Comparison of ENCODE assay signal across 18 mouse cellular contexts in the genomic region with DNA sequence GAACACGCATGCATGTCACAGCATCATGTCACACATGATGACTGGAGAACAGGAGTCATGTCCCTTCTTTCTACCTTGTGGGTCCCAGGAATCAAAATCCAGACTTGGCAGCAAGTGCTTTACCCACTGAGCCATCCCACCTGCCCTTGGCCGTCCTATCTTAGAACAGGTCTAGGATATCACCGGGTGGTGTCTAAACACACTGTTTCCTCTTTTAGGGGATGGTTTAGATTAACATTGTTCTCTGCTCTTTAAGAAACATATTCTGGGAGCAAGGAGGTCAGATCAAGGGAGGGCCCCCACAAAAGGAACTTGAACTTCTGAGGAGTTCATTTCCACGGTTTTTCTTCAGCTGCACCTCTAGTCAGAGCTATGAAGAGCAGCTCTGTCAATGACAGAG.
"Had no signal": no experiment of that assay in that cellular context is flagged by ENCODE, and none has a peak within 500 bp of the region (broad histone marks: within the 10 kb centered on the region; RNA-seq: fewer than 3 reads in every experiment).

No protein-coding gene starts in this region.

- H3K27ac ChIP-seq: left cerebral cortex, adult 2 months; liver, embryonic 13.5 days; neural tube, embryonic 12.5 days; neural tube, embryonic 15.5 days; stomach, embryonic 15.5 days had no signal

- H3K9ac ChIP-seq: liver, embryonic 13.5 days; lung, embryonic 14.5 days; neural tube, embryonic 12.5 days; neural tube, embryonic 15.5 days; stomach, embryonic 15.5 days had no signal

- H3K4me2 ChIP-seq: liver, embryonic 13.5 days; lung, embryonic 14.5 days; neural tube, embryonic 15.5 days; stomach, embryonic 15.5 days had no signal

- H3K27me3 ChIP-seq: liver, embryonic 13.5 days; neural tube, embryonic 12.5 days; neural tube, embryonic 15.5 days; stomach, embryonic 15.5 days had no signal

- H3K9me3 ChIP-seq: liver, embryonic 13.5 days; neural tube, embryonic 12.5 days; neural tube, embryonic 15.5 days; stomach, embryonic 15.5 days had no signal

- DNase-seq: kidney, adult 18-20 months; kidney, adult 9 months; kidney, postnatal 14 days; kidney, postnatal 4 days; layer of hippocampus, postnatal 36 days; liver, embryonic 13.5 days; lung, embryonic 14.5 days; right cerebral cortex, adult 18-20 months; right cerebral cortex, postnatal 25 days; spleen, adult 18-20 months; thymus, postnatal 25 days had no signal

- H3K4me1 ChIP-seq: liver, embryonic 13.5 days; stomach, embryonic 15.5 days had no signal

- H3K36me3 ChIP-seq: neural tube, embryonic 12.5 days; stomach, embryonic 15.5 days had no signal

- ATAC-seq: hindbrain, postnatal 0 days; inflammation-experienced regulatory T-cells, adult 6 months; intestine, embryonic 16.5 days had no signal

- H3K4me3 ChIP-seq: left cerebral cortex, adult 2 months; liver, embryonic 13.5 days; neural tube, embryonic 12.5 days; neural tube, embryonic 15.5 days; stomach, embryonic 15.5 days had no signal
